Mouse (Mus musculus) stomach, postnatal 0 days (tissue): ENCODE results near the gene Rcbtb1. TPM values are rescaled to one million over a fixed set of nuclear protein-coding genes. Genes with fewer than 3 reads are reported as not detected.

Experiments
- ATAC-seq: fragments of 200-750 bp; cut with Nextera tagmentation; 2 replicates; pipeline ENCODE4 v1.8.0; 2017; ENCODE audit not compliant: low FRiP score, low TSS enrichment
- DNase-seq: peaks from one replicate; pipeline ENCODE4 v3.0.0-alpha.2; 2016; ENCODE audit warnings: low spot score
- H3K27ac ChIP-seq: fragments of 300-500 bp; sonication (generic); replicated peaks from 2 replicates; pipeline ENCODE4 v1.5.1; 2014; ENCODE audit warnings: mild to moderate bottlenecking, control low read depth
- H3K27me3 ChIP-seq: fragments of 300-500 bp; sonication (generic); 2 replicates; pipeline ENCODE4 v1.6.1; 2014; ENCODE audit warnings: low read length; ENCODE audit not compliant: control insufficient read depth, insufficient read depth
- H3K36me3 ChIP-seq: fragments of 300-500 bp; sonication (generic); 2 replicates; pipeline ENCODE4 v1.6.1; 2014; ENCODE audit warnings: low read length, mixed read lengths; ENCODE audit not compliant: control insufficient read depth, insufficient read depth
- H3K4me1 ChIP-seq: fragments of 300-500 bp; sonication (generic); replicated peaks from 2 replicates; pipeline ENCODE4 v1.6.1; 2014; ENCODE audit warnings: antibody characterized with exemption; ENCODE audit not compliant: control insufficient read depth, insufficient read depth
- H3K4me2 ChIP-seq: fragments of 300-500 bp; sonication (generic); replicated peaks from 2 replicates; pipeline ENCODE4 v1.6.1; 2014; ENCODE audit warnings: low read depth, mild to moderate bottlenecking, control low read depth, moderate library complexity
- H3K4me3 ChIP-seq: fragments of 300-500 bp; sonication (generic); 2 replicates; pipeline ENCODE4 v1.5.1; 2014; ENCODE audit warnings: low read depth, low read length, control low read depth
- H3K9ac ChIP-seq: fragments of 300-500 bp; sonication (generic); 2 replicates; pipeline ENCODE4 v1.6.1; 2014; ENCODE audit warnings: mild to moderate bottlenecking, low read length, control low read depth, mixed read lengths
- H3K9me3 ChIP-seq: fragments of 300-500 bp; sonication (generic); 2 replicates; pipeline ENCODE4 v1.6.1; 2016; ENCODE audit warnings: low read length; ENCODE audit not compliant: control insufficient read depth
- CTCF ChIP-seq: IDR thresholded peaks from 2 replicates; pipeline ENCODE4 v1.5.1; 2016; ENCODE audit warnings: antibody characterized with exemption, low read depth, mild to moderate bottlenecking, moderate library complexity
- EP300 ChIP-seq: optimal IDR thresholded peaks from 2 replicates; pipeline ENCODE3; 2016; ENCODE audit warnings: antibody characterized with exemption
- WGBS: fragments of 180-500 bp; shearing (Covaris S2); extraction: QIAGEN DNeasy Blood & Tissue Kit; methylation state at CpG from one replicate; pipeline ENCODE4 v1.1.7; 2014; 5-methylcytosine and 5-hydroxymethylcytosine counted together
- polyA plus RNA-seq: library from polyadenylated mRNA; unstranded; fragments of >200 nt; fragmentation: Nextera tagmentation; extraction: Ambion mirVana; gene quantifications from 2 replicates; pipeline ENCODE4 v1.2.1, GENCODE M21; 2015

Rcbtb1 gene
- polyA plus RNA-seq, 1 experiment from 2014 or later = 16.1 TPM

DNA sequence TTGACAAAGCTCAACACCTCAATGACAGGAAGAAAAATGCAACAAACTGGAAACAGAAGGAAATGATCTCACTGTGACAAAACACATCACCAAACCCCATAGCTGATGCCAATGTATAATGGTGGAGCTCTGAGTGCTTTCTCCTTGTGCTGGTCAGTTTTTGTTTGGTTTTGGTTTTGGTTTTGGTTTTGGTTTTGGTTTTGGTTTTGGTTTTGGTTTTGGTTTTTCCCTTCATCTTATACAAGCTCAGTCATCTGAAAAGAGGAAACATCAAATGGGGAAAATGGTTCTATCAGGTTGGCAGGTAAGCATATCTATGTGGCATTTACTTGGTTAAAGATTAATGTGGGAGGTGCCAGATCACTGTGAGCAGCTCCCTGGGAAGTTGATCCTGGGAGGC, 15.5 kb upstream of the Rcbtb1 start:
- ATAC-seq = no peak
- Histone ChIP-seq H3K27ac (no peak overlapping the region), H3K9ac (no peak overlapping the region), H3K27me3 (no peaks in the 10 kb centered on the region), H3K36me3 (no peaks in the 10 kb centered on the region), H3K4me1 (no peaks in the 10 kb centered on the region), H3K4me2 (no peak overlapping the region), H3K9me3 (no peaks in the 10 kb centered on the region), H3K4me3 (no peak overlapping the region)
- no peak for DNase-seq
- TF ChIP-seq CTCF = no peak

DNA sequence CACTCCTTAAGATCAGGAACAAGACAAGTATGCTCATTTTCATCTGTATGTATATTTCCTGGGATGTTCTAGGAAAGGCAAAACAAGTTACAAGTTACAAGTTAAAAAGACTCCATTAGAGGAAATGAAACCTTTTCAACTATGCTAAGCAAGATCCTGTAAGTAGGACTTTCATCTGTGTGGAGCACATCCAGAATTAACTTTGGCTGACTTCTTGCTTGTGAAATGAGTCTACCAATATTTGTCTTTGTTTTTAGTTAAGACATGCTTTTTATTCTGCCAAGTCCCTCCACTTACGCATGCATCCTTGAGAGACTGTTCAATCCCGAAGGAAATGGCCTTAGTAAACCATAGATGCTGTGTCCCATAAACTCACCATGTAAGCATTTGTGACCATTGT, 14.9 kb upstream of the Rcbtb1 start:
- Histone ChIP-seq H3K4me2 (no peak overlapping the region), H3K36me3 (no peaks in the 10 kb centered on the region), H3K4me3 (no peak overlapping the region), H3K9me3 (no peaks in the 10 kb centered on the region), H3K27ac (no peak overlapping the region), H3K9ac (no peak overlapping the region), H3K27me3 (no peaks in the 10 kb centered on the region), H3K4me1 (no peaks in the 10 kb centered on the region)
- ATAC-seq (no peak), DNase-seq (no peak)
- WGBS = 81% methylated on average over 2 of the region's 2 CpGs
- TF ChIP-seq EP300 (no peak), CTCF (no peak)

DNA sequence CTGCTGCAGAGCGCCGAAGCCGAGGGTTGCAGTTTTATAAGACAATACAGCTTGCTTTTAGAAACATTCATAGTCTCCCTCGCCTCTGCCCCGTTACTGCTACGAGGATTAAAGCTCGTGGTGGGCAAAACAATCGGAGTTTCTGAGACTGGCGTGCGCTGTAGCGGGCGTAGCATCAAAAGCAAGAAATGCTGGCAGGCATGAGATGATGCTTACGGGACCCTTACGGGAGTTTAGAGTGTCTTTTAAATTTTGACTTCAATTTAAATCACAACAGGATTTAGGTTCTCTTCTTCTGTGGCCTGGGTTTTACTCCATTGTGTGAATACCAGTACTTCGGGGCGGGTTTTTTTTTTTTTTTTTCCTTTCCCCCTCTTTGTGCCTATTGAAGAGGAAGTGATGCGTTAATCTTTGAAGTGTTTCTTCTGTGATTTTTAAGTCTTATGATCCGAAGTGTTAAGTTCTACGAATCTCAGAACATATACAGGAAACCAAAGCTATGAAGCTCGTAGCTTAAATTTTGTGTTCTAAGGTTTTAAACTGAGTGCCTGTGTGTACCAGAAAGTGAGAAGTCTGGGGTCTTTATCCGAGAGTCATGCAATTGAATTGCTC, 701 bp downstream of the Rcbtb1 start:
- Histone ChIP-seq H3K4me1 (no peaks in the 10 kb centered on the region), H3K27ac (peak overlapping the region; percentile 96), H3K4me2 (peak overlapping the region; percentile 77), H3K36me3 (no peaks in the 10 kb centered on the region), H3K27me3 (no peaks in the 10 kb centered on the region), H3K9me3 (no peaks in the 10 kb centered on the region), H3K4me3 (peak overlapping the region; percentile 91), H3K9ac (peak overlapping the region; percentile 93)
- under 1% methylated on average over 21 of the region's 21 CpGs for WGBS
- ATAC-seq (no peak), DNase-seq (no peak)
- TF ChIP-seq EP300 = no peak
- TF ChIP-seq CTCF = no peak

DNA sequence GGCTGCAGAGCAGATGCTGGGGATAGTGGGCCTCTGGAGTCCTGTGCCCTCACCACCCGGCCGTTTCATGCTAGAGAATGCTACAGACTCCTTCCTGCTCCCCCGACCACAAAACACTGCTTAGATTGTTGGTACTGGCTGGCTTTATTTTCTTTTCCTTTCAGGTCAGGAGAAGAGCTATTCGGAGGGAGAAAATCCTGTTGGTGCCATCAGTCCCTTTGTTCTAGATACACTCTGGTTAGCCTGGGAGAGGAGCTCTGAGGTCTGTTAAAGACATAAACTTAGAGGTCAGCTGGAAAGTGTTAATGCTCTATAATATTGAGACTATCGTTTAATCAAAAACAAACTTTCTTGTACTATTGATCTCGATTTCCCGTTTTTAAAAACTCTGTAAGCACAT, 4.5 kb downstream of the Rcbtb1 start:
- WGBS = 43% methylated on average over 7 of the region's 7 CpGs
- no peak for TF ChIP-seq EP300
- TF ChIP-seq CTCF = no peak
- Histone ChIP-seq H3K27ac (no peak overlapping the region), H3K4me1 (no peaks in the 10 kb centered on the region), H3K9me3 (no peaks in the 10 kb centered on the region), H3K9ac (no peak overlapping the region), H3K27me3 (no peaks in the 10 kb centered on the region), H3K36me3 (peaks cover 3% of the 10 kb centered on the region; the same call in 1 of the 2 replicates), H3K4me2 (no peak overlapping the region), H3K4me3 (no peak overlapping the region)
- ATAC-seq = no peak
- no peak for DNase-seq

DNA sequence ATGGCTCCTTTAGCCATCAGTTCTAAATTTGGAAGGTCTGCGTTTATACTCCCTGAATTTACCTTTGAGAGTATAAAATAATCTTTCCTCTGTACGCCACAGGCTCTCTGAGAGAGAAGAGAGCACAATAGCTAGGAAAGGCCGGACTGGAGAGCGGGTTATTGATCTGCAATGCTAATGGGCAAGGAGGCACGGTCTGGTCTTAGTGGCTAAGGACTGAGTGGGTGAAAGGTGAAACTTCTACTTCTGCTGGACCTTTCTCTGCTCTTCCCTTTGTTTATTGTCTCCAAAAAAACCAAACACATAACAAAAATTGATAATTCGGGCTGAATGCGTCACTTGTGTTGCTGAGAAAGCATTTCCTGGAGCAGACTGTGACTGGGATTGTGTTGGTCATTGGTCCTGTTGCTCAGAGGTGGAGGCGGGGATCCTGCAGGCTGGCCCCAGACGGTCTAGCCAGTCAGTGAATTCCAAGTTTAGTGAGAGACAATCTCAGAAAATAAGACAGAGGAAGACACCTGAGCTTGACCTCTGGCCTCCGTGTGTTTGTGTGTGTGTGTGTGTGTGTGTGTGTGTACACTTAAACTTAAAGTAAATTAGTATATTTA, 5.1 kb downstream of the Rcbtb1 start:
- H3K27ac ChIP-seq = no peak overlapping the region
- H3K4me3 ChIP-seq = no peak overlapping the region
- no peaks in the 10 kb centered on the region for H3K27me3 ChIP-seq
- TF ChIP-seq CTCF (no peak), EP300 (no peak)
- H3K4me2 ChIP-seq = no peak overlapping the region
- DNase-seq (no peak), ATAC-seq (no peak)
- no peaks in the 10 kb centered on the region for H3K9me3 ChIP-seq
- peaks cover 3% of the 10 kb centered on the region; the same call in 1 of the 2 replicates for H3K36me3 ChIP-seq
- 64% methylated on average over 10 of the region's 10 CpGs for WGBS
- H3K4me1 ChIP-seq = no peaks in the 10 kb centered on the region
- H3K9ac ChIP-seq = no peak overlapping the region

DNA sequence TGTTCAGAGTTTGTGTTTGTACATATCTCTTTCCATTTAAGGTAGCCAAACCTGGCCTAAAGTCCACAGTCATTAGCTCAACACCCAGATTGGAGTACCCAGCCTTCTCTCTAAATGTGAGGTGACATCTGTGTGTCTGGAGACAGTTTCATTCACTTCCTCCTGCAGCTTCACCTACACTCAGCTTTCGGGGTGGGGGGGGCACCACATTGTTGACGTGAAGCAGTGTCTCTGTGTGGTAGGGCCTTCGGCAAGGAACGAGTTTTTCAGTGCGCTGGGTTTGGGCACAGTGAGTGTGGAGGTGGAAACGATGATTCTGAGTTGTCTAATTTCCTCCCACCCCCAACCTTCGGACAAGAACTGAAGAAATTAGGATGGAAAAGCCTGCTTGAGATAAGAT, 8.0 kb downstream of the Rcbtb1 start:
- H3K4me1 ChIP-seq = no peaks in the 10 kb centered on the region
- H3K27ac ChIP-seq = no peak overlapping the region
- DNase-seq (no peak), ATAC-seq (no peak)
- no peak overlapping the region for H3K4me2 ChIP-seq
- no peak for TF ChIP-seq CTCF
- TF ChIP-seq EP300 = no peak
- peaks cover 3% of the 10 kb centered on the region; the same call in 1 of the 2 replicates for H3K36me3 ChIP-seq
- H3K4me3 ChIP-seq = no peak overlapping the region
- WGBS = 85% methylated on average over 7 of the region's 7 CpGs
- no peak overlapping the region for H3K9ac ChIP-seq
- no peaks in the 10 kb centered on the region for H3K27me3 ChIP-seq
- no peaks in the 10 kb centered on the region for H3K9me3 ChIP-seq
